Mouse (Mus musculus) MEL (cell line): ENCODE measurements around the gene Dhx35. TPM values are rescaled to one million over a fixed set of nuclear protein-coding genes. Genes with fewer than 3 reads are reported as not detected.

Source experiments
- DNase-seq: peaks from one replicate; pipeline ENCODE4 v3.0.0; 2011; ENCODE audit warnings: low read depth, low spot score
- H3K27ac ChIP-seq: 2 replicates; pipeline ENCODE4 v1.5.1; 2012; ENCODE audit warnings: low read depth, mild to moderate bottlenecking, control low read depth, low read length, moderate library complexity; ENCODE audit not compliant: control insufficient read depth
- H3K27me3 ChIP-seq, 2 experiments: fragments of 150-350 bp in 1 of 2; sonication (generic) in 1 of 2; 2 replicates each; pipeline ENCODE4 v1.6.1; 2012; ENCODE audit warnings: low read length in 2 of 2, mild to moderate bottlenecking in 2 of 2, improper control_type of control experiment in 1 of 2, moderate library complexity in 1 of 2; ENCODE audit not compliant: insufficient read depth in 2 of 2, control insufficient read depth in 1 of 2
- H3K36me3 ChIP-seq, 2 experiments: 2 replicates each; pipeline ENCODE4 v1.6.1; 2012 to 2014; ENCODE audit warnings: low read length in 2 of 2, improper control_type of control experiment in 1 of 2, inconsistent platforms in 1 of 2, mild to moderate bottlenecking in 1 of 2; ENCODE audit not compliant: insufficient read depth in 2 of 2, control insufficient read depth in 1 of 2
- H3K4me1 ChIP-seq, 2 experiments: fragments of 150-350 bp in 1 of 2; sonication (generic) in 1 of 2; 2 replicates each; pipeline ENCODE4 v1.6.1; 2012; ENCODE audit warnings: low read length in 2 of 2, improper control_type of control experiment in 1 of 2, mild to moderate bottlenecking in 1 of 2; ENCODE audit not compliant: insufficient read depth in 2 of 2, control insufficient read depth in 1 of 2
- H3K4me3 ChIP-seq, 2 experiments: fragments of 150-350 bp in 1 of 2; sonication (generic) in 1 of 2; 2 replicates each; pipeline ENCODE4 v1.5.1; 2012; ENCODE audit warnings: low read depth in 2 of 2, low read length in 2 of 2, mild to moderate bottlenecking in 2 of 2, moderate library complexity in 2 of 2, control low read depth in 1 of 2, improper control_type of control experiment in 1 of 2; ENCODE audit not compliant: control insufficient read depth in 1 of 2, insufficient read depth in 1 of 2
- H3K79me2 ChIP-seq: 2 replicates; pipeline ENCODE4 v1.6.1; 2012; ENCODE audit warnings: mild to moderate bottlenecking, low read length, moderate library complexity; ENCODE audit not compliant: control insufficient read depth, poor library complexity, insufficient read depth
- H3K9ac ChIP-seq: 2 replicates; pipeline ENCODE4 v1.6.1; 2012; ENCODE audit warnings: low read depth, mild to moderate bottlenecking, control low read depth, low read length, moderate library complexity; ENCODE audit not compliant: control insufficient read depth, poor library complexity, severe bottlenecking
- H3K9me3 ChIP-seq: fragments of 150-350 bp; sonication (generic); replicated peaks from 2 replicates; pipeline ENCODE4 v1.6.1; 2012; ENCODE audit warnings: mild to moderate bottlenecking, low read length, improper control_type of control experiment, moderate library complexity; ENCODE audit not compliant: insufficient read depth
- BHLHE40 ChIP-seq: IDR thresholded peaks from 2 replicates; pipeline ENCODE4 v1.6.1; 2012; ENCODE audit warnings: low read depth, mild to moderate bottlenecking, inconsistent platforms, low read length, improper control_type of control experiment, borderline replicate concordance
- CTCF ChIP-seq, 3 experiments: IDR thresholded peaks in 2 of 3; conservative IDR thresholded peaks in 1 of 3; 2 replicates each; pipeline ENCODE4 v1.5.1; 2011 to 2012; ENCODE audit warnings: low read length in 3 of 3, low read depth in 2 of 3, mild to moderate bottlenecking in 2 of 3, improper control_type of control experiment in 1 of 3, inconsistent platforms in 1 of 3, mixed read lengths in 1 of 3, moderate library complexity in 1 of 3; ENCODE audit not compliant: control insufficient read depth in 1 of 3, insufficient read depth in 1 of 3, poor library complexity in 1 of 3, severe bottlenecking in 1 of 3
- E2F4 ChIP-seq: IDR thresholded peaks from 2 replicates; pipeline ENCODE4 v1.6.1; 2011; ENCODE audit warnings: low read depth, low read length, improper control_type of control experiment, borderline replicate concordance
- ETS1 ChIP-seq: IDR thresholded peaks from 2 replicates; pipeline ENCODE4 v1.6.1; 2012; ENCODE audit warnings: low read depth, mild to moderate bottlenecking, inconsistent platforms, low read length, improper control_type of control experiment, moderate library complexity
- GABPA ChIP-seq: IDR thresholded peaks from 2 replicates; pipeline ENCODE4 v1.6.1; 2012; ENCODE audit warnings: low read depth, mild to moderate bottlenecking, inconsistent platforms, low read length, improper control_type of control experiment, moderate library complexity
- KAT2A ChIP-seq: conservative IDR thresholded peaks from 2 replicates; pipeline ENCODE4 v1.6.1; 2012; ENCODE audit warnings: low read depth, low read length, improper control_type of control experiment, inconsistent platforms
- MEF2A ChIP-seq: IDR thresholded peaks from 2 replicates; pipeline ENCODE4 v1.6.1; 2014; ENCODE audit warnings: low read depth, mild to moderate bottlenecking, inconsistent platforms, low read length, improper control_type of control experiment; ENCODE audit not compliant: poor library complexity, insufficient replicate concordance, severe bottlenecking; ENCODE audit errors: extremely low read depth
- NRF1 ChIP-seq: IDR thresholded peaks from 2 replicates; pipeline ENCODE4 v1.6.1; 2014; ENCODE audit warnings: low read depth, mild to moderate bottlenecking, inconsistent platforms, low read length, improper control_type of control experiment, moderate library complexity; ENCODE audit not compliant: poor library complexity, insufficient read depth, severe bottlenecking
- RAD21 ChIP-seq: IDR thresholded peaks from 2 replicates; pipeline ENCODE4 v1.6.1; 2011; ENCODE audit warnings: mild to moderate bottlenecking, low read depth, low read length, improper control_type of control experiment
- RCOR1 ChIP-seq: IDR thresholded peaks from 2 replicates; pipeline ENCODE4 v1.6.1; 2012; ENCODE audit warnings: low read depth, mild to moderate bottlenecking, inconsistent platforms, low read length, improper control_type of control experiment
- SIN3A ChIP-seq: IDR thresholded peaks from 2 replicates; pipeline ENCODE4 v1.6.1; 2012; ENCODE audit warnings: low read length, improper control_type of control experiment, inconsistent platforms
- SMC3 ChIP-seq: IDR thresholded peaks from 2 replicates; pipeline ENCODE4 v1.6.1; 2011; ENCODE audit warnings: low read depth, low read length, improper control_type of control experiment
- TCF12 ChIP-seq: IDR thresholded peaks from 2 replicates; pipeline ENCODE4 v1.6.1; 2014; ENCODE audit warnings: low read depth, mild to moderate bottlenecking, inconsistent platforms, low read length, improper control_type of control experiment, moderate library complexity
- ZKSCAN1 ChIP-seq: IDR thresholded peaks from 2 replicates; pipeline ENCODE4 v1.6.1; 2012; ENCODE audit warnings: low read depth, mild to moderate bottlenecking, inconsistent platforms, low read length, improper control_type of control experiment, moderate library complexity
- ZMIZ1 ChIP-seq: IDR thresholded peaks from 2 replicates; pipeline ENCODE4 v1.6.1; 2012; ENCODE audit warnings: low read depth, mild to moderate bottlenecking, inconsistent platforms, low read length, improper control_type of control experiment, moderate library complexity
- polyA plus RNA-seq, 2 experiments: library from polyadenylated mRNA; stranded (reverse) in 1 of 2; unstranded in 1 of 2; fragments of >175 nt in 1 of 2; fragments of >200 nt in 1 of 2; gene quantifications; 2 replicates each; pipeline versions ENCODE4 v1.2.1 to v1.2.4; 2012; ENCODE audit warnings: low replicate concordance in 2 of 2, low read depth in 1 of 2; ENCODE audit not compliant: insufficient read length in 2 of 2, insufficient read depth in 1 of 2, missing spikeins in 1 of 2
- total RNA-seq: library from RNA; depleted of rRNA; stranded (reverse); fragments of 300-350 nt; gene quantifications from 2 replicates; pipeline ENCODE4 v1.2.3, GENCODE M21; 2012

The Dhx35 gene
- total and polyA plus RNA-seq, 3 experiments = 18.5 to 23.6 TPM; not detected in 1

DNA sequence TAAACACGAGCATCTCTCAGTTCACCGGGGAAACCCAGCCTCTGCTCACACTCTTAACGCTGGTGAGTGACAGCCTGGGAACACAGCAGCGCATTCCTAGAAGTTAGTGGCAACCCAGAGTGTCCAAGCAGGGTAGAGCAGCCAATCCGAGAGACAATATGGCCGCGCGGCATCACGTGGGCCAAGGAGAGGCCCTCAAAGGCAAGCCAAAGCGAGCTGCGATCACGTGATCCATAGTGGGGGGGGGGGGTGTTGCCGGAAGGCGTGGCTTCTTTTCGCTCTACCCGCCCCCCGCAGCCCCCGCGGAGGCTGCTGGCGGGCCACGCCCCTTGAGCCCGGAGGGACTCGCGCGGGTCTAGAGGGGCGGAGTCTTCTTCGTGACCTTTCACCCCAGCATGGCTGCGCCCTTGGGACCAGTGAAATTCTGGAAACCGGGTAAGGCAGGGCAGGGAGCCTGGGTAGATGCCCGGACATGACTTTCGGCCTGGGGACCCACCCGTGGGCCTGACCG lies at the start of gene Dhx35 (continued):
- no peak for TF ChIP-seq NRF1
- peak; percentile 75 for TF ChIP-seq BHLHE40

DNA sequence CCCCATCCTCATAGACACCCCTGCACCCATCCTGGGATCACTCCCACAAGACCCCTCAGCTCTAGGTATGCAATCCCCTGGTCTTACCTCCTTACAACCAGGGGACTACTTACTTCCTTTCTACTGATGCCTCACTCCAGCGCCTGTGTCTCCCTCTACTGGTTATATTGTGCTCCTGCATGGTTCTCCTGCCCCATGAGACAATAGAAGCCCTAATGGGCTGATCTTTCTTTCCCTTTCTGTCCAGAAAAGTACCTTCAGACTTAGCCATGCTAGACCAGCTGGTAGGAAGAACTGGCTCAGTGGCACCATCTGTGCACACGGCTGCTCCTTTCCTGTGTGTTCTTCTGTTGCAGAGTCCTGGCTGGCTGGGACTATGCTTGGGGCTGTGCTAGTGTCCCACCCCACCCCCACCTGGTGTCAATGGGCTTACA lies 49.5 kb upstream of the Dhx35 start:
- H3K9me3 ChIP-seq = no peaks in the 10 kb centered on the region
- no peaks in the 10 kb centered on the region for H3K36me3 ChIP-seq
- H3K27me3 ChIP-seq = 0 out of 4 replicates have a peak, but pooled peaks cover 0 to 1% of the 10 kb centered on the region in 2 experiments
- H3K79me2 ChIP-seq = no peaks in the 10 kb centered on the region
- H3K4me3 ChIP-seq = no peak overlapping the region
- no peak for TF ChIP-seq GABPA
- peak; percentile 37 to 65 (median 54) for TF ChIP-seq CTCF (IDR thresholded peaks at IDR 0.05 in 2 of 3, conservative IDR thresholded peaks at IDR 0.05 in 1 of 3; ENCODE audit: control insufficient read depth in 1 of 3, insufficient read depth in 1 of 3, low read depth in 2 of 3, low read length in 3 of 3, poor library complexity in 1 of 3, severe bottlenecking in 1 of 3)
- TF ChIP-seq RAD21 = peak; percentile 27
- peak; percentile 26; the same call in 1 of the 2 replicates for TF ChIP-seq SMC3
- no peaks in the 10 kb centered on the region for H3K4me1 ChIP-seq
- H3K27ac ChIP-seq = no peak overlapping the region
- H3K9ac ChIP-seq = no peak overlapping the region
- DNase-seq = peak; percentile 49

DNA sequence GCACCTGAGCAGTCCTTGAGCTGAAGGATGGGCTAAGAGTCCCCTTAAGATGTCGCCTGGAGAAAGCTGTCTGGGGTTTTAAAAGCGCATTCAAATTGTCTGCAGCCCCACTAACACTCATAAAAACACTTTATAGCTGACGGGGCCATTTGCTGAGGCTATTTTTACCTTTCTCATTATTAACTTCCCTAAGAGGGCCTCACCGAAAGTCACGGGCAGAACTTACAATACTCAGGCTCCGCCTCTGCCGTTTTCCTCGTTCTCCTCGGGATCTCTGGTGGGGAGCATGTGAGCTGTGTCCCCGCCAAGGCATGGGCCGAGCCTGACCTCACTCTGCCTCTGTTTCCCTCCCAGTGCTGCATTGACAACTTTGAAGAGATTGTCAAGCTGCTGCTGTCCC lies 48.4 kb upstream of the Dhx35 start:
- Histone ChIP-seq H3K9ac (no peak overlapping the region), H3K4me3 (no peak overlapping the region), H3K36me3 (no peaks in the 10 kb centered on the region), H3K79me2 (no peaks in the 10 kb centered on the region), H3K4me1 (no peaks in the 10 kb centered on the region), H3K9me3 (no peaks in the 10 kb centered on the region), H3K27me3 (peaks cover 0 to 3% of the 10 kb centered on the region in 2 experiments; a peak in 1 of 4 replicates), H3K27ac (no peak overlapping the region)
- TF ChIP-seq ETS1 = no peak
- DNase-seq = no peak

DNA sequence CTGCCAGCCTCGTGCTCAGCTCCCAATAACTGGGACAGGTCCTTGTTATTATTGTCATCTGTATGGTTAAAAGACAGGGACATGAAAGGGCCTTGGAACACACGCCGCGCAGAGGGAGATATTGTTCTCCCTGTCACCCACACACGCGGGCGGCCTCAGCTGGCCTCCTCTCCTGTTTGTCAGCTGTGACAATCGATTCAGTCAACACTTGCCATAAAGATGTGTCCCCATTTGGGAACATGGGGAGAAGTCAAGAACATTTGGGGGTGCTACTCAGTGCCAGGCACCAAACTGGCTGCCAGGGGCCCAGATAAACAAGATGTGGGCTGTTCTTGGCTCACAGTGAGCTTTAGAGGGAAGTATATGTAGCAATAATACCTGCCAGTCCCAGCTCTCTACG lies 45.2 kb upstream of the Dhx35 start:
- TF ChIP-seq MEF2A = no peak
- TF ChIP-seq ZKSCAN1 = no peak
- no peak for TF ChIP-seq SIN3A
- no peak for TF ChIP-seq SMC3
- TF ChIP-seq RCOR1 = no peak
- no peak for TF ChIP-seq KAT2A
- no peak for TF ChIP-seq ZMIZ1
- TF ChIP-seq TCF12 = no peak
- no peak for TF ChIP-seq BHLHE40
- no peak for TF ChIP-seq CTCF (IDR thresholded peaks at IDR 0.05 in 2 of 3, conservative IDR thresholded peaks at IDR 0.05 in 1 of 3; ENCODE audit: control insufficient read depth in 1 of 3, insufficient read depth in 1 of 3, low read depth in 2 of 3, low read length in 3 of 3, poor library complexity in 1 of 3, severe bottlenecking in 1 of 3)
- TF ChIP-seq E2F4 = no peak
- no peak overlapping the region for H3K9ac ChIP-seq
- no peaks in the 10 kb centered on the region for H3K79me2 ChIP-seq
- H3K36me3 ChIP-seq = no peaks in the 10 kb centered on the region
- DNase-seq = no peak
- H3K27ac ChIP-seq = no peak overlapping the region
- H3K9me3 ChIP-seq = no peaks in the 10 kb centered on the region
- H3K27me3 ChIP-seq = peaks cover 0 to 7% of the 10 kb centered on the region in 2 experiments; a peak in 2 of 4 replicates
- H3K4me1 ChIP-seq = no peaks in the 10 kb centered on the region
- no peak overlapping the region for H3K4me3 ChIP-seq
